Mouse (Mus musculus): ENCODE results near the gene Ttc7b. TPM values are rescaled to one million over a fixed set of nuclear protein-coding genes. Genes with fewer than 3 reads are reported as not detected.

Gene Ttc7b
- total RNA-seq, 2 experiments from 2014 or later = 220 to 240 TPM

DNA sequence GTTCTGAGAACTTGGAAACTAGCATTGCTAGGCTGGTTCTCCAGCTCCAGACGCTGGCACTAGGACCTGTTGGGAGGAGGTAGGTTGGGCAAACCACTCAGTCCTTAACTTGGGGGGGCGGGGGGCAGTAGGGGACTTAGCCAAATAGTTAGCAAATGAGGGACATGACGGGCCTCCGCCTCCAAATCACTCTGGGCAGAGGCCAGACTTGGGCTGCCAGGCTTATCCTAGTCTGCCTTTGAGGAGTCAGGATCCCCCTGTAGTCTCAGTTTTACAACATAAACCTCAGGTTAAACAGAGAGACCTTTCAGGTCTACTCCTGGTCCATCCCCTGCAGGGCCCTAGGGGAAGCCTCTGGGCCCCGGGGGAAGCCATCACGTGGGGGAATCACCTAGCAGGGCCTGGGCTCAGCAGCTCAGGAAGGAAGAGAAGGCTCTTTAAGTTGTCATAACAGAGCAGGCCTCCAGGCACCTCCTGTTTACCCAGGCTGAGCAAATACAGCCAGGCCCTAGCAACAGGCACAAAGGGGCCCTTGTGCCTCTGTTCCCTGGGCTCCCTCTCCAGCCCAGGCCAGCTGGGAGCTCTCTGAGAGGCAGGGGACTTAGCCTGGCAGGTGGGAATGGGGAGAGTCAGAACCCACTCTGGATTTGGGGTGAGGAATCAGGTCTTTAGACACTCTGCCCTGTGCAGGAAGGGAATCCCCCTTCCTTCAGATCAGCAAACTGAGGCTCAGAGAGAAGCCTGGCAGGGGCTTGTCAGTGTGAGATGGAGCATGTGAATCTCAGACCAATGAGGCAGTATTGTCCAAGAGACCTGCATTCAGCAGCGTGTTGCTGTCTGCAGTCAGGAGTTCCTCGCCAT, 238.4 kb downstream of the Ttc7b start:
- DNase-seq (ENCODE audit: low spot score in 2 of 2) = no peak

DNA sequence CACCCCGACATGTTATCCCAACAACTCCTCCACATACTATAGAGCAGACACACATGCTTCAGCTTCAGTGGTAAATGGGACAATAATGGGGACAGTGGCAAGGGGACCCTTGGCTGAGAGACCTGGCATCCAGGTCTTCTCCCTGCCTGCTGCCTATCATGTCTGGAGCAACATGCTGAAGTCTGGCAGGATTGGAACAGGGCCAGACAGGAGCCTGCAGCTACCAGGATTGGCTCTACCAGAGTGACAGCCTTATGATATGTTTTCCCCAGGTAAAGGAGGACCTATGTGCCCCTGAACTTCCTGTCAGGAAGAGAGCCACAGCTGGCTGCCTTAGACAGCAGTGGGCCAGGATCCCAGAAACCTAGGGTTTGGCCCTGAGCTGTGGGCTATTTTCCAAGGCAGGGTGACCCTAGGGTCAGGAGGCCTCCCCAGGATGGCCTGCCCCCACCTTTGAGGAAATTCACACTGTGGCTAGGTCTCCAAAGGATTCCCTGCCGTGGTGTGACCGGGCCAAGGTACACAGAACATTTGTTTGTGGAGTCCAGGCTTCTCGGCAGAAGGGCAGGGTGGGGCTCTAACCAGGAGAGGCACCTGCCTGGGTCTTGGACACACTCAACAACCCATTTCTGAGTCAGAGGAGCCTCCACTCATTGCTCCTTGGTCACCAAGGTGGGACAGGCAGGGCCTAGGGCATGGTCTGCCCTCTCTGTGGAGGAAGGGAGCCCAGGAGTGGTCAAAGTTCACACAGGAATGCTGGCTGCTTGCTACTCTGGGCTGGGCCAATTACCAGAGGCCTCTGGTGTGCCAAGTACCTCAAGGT, 239.4 kb downstream of the Ttc7b start:
- no peak for DNase-seq (ENCODE audit: low spot score in 2 of 2)

DNA sequence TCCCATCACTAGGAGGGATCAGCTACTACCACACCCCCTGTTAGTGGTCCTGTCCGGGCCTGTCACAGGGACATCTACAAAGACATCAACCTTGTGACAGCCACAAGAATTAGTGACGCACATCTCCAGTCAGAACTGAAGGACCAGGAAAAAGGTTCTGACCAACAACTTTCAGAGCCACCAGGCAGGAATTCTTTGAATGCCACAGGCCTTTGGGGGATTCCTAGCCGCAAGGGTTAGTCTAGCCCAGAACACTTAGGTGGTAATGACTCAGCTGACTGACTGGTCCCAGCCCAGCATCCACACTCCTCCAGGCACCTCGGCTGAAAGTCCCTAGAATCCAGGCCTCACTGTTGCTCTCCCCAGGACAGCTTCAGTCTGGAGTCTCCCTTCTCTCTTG, 240.7 kb downstream of the Ttc7b start:
- no peak for DNase-seq (ENCODE audit: low spot score in 2 of 2)

DNA sequence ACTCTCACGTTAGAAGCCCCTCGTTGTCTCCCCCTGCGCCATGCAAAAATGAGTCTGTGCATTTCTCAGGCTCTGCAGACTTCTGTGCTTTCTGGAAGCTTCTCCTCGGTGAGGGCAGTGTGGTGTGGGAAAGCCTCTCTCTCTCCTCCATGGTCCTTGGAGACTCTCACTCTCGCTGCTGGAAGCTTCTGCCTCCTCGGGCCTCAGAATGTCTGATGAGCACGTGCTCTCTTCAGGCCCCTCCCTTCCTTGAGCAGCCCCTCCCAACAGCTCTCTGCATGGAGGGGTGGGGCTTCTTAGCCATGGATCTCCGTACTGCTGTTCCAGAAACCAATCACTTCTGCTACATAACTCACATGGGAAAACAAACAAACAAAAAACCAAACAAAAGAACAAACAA, 242.3 kb downstream of the Ttc7b start:
- no peak for DNase-seq (ENCODE audit: low spot score in 2 of 2)

DNA sequence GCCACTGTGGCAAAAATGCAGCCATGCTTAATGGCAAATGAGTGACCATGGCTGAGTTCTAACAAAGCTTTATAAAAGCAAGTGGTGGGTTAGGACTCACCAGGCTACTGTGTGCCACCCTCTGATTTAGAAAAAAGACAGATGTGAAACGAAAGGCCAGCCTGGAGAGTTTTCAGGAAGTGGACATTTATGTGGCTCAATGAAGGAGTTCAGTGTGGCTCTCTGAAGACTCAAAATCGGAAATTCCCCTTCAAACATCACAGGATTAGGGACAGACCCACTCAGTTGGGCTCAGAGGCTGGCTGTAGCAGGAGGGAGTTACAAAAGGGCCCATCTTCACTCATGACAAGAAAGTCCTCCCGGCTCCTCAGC, 243.1 kb downstream of the Ttc7b start:
- DNase-seq (ENCODE audit: low spot score in 2 of 2) = no peak

DNA sequence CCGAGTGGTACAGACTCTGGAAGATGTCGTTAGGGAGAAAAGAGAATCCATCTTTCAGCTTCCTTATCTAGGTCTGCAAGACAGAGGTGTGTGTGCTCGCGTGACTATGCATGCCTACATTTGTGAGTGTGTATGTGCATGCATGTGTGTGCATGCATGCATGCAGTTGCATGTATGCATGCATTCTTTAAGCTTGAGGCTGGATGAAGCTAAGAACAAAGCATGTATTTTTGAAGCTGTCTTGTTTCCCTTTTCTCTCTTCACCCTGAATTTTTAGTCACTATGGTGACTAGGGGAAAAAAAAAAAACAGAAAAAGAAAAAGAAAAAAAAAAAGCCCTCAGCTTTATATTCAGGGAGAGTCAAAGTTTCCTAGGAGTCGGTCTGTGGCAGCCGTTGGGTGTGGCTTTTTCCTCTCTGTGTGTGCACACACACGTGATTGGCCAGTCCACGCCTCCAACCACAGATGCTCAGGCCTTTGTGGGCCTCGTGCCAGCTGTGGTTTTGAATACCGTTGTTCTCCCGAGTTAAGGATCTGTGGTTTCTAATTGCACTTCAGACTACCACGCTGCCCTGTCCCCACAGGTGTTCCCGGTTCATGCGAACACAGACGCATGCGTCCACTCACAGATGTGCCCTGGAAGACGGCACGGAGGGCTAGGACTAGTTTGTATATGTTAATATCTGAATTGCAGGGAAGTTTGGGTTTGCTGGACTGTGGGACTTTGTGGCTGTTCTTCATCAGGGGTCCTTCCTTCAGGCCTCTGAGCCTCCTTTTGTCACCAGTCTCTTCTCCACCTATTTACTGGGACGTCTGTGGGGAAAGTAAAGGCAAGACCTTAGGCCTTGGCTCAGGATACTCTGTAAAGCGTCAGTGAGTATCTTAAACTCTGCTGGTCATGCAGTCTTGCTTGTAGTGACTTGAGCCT, 243.8 kb downstream of the Ttc7b start:
- peak; percentile 64 to 74 for DNase-seq (ENCODE audit: low spot score in 2 of 2)

DNA sequence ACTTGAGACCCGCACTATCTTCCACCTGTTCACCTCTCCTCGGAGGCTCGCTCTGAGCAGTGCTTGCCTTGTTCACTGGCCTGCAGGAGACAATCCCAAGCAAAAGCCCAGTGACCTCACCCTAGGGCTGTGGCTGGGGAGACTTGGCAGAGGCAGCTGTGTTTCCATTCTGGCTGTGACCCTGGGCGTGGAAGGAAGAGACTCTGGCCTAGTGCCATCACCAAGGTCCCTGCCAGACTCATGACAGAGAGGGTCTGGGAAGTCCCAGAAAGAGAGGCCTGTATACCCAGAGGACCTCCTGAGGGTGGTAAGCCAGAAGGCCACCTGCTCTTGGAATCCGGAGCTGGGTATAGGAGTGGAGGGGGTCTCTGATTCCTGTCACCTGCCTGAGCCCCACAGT, 244.8 kb downstream of the Ttc7b start:
- no peak for DNase-seq (ENCODE audit: low spot score in 2 of 2)

DNA sequence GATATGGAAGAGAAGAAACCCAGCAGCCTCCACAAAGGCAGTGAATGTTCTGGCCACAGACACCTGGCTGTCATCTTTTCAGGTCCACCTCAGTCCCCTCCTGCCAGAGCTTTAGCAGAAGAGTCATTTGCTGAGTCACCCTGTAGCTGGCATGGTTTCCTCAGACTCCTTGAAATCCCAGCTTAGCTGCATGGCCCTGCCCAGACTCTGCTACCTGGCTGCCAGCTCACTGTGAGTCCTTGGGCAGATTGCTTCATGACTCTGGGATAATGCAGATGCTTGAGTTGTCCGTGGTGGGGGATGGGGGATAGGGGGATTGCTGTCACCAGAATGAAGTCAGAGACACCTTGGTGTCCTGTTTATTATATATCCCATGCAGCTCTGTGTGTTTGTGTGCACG, 247.6 kb downstream of the Ttc7b start:
- peak in 1 of 2 experiments; percentile 50 for DNase-seq (ENCODE audit: low spot score in 2 of 2)

DNA sequence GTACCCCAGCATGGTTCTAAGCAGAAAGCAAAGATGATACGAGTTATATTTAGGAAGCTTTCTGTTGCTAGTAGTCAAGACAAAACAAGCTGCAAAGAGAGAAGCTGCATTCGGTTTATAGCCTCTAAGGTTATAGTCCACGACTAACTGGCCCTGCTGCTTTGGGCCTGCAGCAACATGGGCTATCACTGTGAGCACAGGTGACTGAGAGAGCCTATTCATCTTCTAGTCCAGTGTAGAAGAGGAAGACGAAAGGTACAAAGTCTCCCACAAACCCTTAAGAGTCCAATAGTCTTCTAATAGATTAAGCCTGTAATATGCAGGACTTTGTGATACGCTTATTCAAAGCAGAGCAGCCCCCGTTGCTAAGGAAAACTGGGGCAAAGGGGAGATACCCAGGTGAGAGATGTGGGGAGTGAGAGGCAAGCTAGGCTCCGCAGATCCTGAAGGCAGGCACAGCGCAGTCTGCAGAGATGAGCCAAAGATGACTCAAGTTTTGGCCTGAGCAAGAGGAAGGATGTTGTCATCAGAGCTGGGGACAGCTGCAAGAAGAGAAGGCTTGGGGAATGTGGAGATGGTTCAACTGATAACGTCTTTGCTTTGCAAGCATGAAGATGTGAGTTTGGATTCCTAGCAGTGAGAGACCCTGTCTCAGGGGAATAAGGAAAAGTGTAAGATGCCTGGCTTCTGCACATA, 250.5 kb downstream of the Ttc7b start:
- DNase-seq (ENCODE audit: low spot score in 2 of 2) = peak; percentile 56 to 66

DNA sequence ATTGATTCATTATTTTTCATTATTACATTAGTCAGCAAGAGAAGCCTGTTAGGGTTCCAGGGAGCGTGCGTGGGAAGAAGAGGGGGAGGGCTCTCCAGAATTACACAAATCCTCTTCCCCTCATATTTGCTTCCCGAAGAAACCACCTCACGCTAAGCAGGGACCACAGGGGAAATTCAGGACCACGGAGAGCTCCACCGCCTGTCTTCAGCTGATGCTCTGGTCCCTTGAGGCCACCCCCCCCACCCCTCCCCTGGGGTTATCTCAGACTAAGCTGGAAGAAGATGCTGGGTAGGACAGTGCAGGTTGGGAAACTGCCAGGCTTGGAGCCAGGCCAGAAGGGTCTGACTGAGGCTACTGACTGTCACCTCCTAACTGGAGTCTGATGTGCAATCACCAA, 252.6 kb downstream of the Ttc7b start:
- DNase-seq (ENCODE audit: low spot score in 2 of 2) = no peak

DNA sequence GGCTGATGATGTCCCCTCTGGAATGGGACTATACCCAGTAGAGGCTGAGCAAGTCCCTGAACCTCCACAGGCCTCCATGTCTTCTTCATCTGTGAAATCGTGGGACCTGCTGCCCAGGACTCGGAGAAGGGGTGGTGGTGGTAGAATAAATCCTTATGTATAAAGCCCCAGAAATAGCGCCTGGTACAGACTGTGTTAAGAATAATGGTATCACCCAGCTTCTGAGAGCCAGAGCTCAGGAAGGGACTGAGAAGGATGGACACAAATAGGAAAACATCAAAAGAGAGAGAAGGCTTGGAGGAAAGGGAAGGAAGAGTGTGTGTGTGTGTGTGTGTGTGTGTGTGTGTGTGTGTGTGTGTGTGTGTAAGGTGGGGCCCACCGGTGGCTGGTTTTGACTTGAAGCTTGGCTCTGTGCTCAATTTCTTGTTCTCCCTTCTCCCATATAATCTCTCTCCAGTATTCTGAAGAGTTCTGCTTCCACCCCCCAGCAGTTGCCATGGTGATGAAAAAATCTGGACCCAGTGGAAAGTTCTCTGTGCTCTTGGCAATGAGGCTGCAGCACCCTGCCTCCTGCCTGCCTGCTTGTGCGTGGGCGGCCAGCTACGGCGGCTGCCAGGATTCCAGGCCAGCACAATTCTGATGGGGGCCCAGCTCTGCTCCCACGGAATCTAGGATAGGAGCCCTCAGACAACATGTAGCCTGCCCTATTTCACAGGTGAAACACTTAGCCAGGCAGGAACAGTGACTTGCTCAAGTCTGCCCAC, 254.9 kb downstream of the Ttc7b start:
- peak; percentile 94 to 97 for DNase-seq (ENCODE audit: low spot score in 2 of 2)

DNA sequence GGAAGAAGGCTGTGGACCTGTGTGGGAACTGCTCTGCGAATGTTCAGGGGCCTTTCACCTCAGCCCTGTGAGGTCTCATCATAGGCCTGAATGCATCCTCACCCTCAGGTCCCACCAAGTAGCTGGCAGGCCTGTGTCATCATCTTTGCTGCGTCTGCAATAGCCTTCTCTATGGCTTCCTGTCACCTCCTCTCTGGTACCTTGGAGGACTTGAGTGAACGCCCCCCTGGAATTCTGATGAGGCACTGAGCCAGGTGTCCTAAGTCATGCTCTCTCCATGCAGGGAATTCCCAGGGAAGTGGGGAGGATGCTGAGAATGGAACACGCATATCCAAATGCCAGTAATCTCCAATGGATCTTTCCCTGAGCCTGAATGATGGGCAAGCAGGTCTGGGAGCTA, 255.7 kb downstream of the Ttc7b start:
- DNase-seq (ENCODE audit: low spot score in 2 of 2) = no peak

DNA sequence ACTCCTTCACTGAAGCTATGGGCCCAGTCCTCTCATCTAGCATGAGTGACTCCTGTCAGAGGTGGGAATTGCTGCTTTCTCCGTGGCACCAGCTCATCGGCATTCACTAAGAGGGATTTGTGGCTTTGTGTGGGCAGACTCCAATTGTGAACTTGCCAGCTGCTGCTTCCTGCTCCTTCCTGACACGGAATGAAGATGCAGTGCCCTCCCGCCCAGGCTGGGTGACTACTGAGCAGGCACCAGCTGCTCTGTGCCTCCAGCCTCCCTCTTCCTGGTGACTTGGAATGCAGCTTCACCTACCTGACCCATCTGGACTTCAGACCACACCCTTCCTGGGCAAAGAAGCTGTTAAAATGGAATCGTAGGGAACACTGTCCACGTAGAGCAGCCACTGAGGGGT, 257.8 kb downstream of the Ttc7b start:
- DNase-seq (ENCODE audit: low spot score in 2 of 2) = no peak

DNA sequence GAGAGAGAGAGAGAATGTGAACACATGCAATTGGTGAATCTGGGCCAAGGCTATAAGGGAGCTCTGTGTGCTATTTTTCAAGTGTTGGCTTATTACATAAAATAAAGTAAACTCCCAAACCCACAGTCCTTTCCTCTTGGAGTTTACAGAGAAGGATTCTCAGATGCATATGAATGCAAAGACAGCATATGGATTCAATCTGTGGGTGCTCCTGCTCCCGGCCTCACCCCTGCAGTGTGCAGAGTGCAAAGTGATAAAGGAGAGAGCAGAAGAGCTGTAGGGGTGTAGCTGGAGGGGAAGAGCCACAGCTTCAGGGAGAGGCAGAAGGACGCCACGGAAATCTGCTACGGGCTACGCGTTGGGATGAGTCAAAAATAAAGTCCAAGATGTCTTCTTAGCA, 258.9 kb downstream of the Ttc7b start:
- no peak for DNase-seq (ENCODE audit: low spot score in 2 of 2)

DNA sequence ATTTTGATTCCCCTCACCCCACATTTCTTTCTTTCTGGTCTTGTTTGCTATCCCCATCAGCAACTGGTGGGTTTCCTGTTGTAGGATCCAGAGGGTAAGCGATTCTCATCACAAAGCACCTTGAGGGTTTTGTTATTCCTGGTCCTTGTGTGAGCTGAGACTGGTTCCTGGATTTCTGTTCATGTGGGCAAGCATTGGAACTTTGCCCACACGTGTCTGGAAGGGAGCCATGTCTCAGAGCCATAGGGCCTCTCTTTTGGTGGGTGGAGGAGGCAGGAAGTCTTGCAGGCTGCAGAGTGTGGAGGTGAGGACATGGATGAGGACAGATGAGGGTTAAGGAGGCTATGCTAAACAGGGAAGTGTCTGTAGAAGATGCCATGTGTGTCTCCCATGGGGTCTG, 260.5 kb downstream of the Ttc7b start:
- DNase-seq (ENCODE audit: low spot score in 2 of 2) = no peak

DNA sequence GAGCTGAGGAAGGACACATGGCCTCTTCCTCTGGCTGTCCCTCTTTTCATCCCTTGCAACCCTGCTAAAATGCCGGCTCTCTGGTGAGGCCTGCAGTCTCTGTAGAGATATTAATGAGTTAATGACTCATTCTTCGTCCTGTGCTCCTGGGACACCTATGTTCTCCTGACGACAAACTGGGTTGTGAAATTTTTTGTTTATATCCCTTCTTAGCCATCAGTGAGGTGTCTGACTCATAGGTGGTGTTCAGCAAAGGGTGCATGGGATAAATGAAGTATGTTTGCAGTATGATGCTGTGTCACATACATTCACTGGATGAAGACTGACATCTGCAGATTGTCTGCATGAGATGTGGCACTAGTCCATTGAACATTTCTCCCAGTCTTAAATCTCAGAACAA, 262.8 kb downstream of the Ttc7b start:
- no peak for DNase-seq (ENCODE audit: low spot score in 2 of 2)

DNA sequence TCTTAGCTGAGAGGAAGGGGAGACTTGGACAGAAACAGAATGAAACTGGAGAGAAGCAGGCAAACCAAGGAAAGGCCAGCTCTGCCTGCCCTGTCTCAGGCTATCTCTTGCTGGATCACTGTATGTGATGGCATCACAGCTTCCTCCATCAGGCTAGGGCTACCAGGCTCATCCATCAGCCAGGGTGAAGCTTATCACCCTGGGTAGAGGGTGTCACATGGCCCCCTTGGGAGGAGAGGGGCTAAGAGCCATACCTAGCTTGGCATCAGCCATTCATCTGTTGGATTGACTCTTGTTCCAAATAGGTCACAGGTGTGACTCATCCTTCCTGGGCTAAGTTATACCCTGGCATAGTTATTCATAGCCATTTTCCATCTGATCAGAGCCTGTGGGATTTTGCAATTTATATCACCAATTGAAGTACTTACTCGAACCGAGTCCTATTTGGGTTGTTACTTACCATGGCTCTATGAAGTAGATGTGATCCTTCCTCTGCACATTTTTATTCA, 265.1 kb downstream of the Ttc7b start:
- no peak for DNase-seq (ENCODE audit: low spot score in 2 of 2)

DNA sequence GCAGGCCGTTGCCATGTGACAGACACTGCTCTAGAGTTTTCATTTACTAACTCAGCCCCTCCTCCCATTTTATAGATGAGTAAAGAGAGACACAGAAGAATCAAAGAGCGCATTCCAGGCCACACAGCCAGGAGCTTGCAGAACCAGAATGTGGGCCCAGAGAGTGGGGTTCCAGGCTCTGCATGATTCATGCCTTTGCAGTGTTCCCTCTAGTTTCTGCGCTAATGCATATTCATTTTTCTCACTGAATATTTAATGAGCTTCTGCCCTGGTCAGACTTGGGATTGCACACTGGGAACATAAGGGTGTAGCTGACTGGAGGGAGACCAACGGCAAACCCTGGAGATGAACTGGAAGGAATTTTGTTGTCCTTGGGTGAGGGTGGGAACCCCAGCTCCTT, 266.2 kb downstream of the Ttc7b start:
- DNase-seq (ENCODE audit: low spot score in 2 of 2) = peak in 1 of 2 experiments; percentile 49

Data from left cerebral cortex, adult 18-20 months (tissue).